Mouse (Mus musculus) G1E (cell line): ENCODE measurements at regions not wholly inside any gene's neighbourhood (a gene's known extent, or its start where the extent isn't known, plus 50 kb on each side); places are given as distances from the start of the nearest gene placed in this dataset.

Experiments used
- ATAC-seq: 2 replicates; pipeline ENCODE4 v1.8.0; 2016; ENCODE audit warnings: mild to moderate bottlenecking; ENCODE audit not compliant: insufficient number of reproducible peaks, poor library complexity, low FRiP score, severe bottlenecking; ENCODE audit errors: extremely low read depth
- DNase-seq: peaks from one replicate; pipeline ENCODE4 v3.0.0; 2012; ENCODE audit warnings: low spot score
- H3K27me3 ChIP-seq: 2 replicates; pipeline ENCODE4 v1.6.1; 2012; ENCODE audit warnings: mild to moderate bottlenecking, low read length, inconsistent platforms; ENCODE audit not compliant: insufficient read depth
- H3K36me3 ChIP-seq: replicated peaks from 2 replicates; pipeline ENCODE3; 2012; ENCODE audit warnings: mild to moderate bottlenecking, inconsistent platforms
- H3K4me1 ChIP-seq: 2 replicates; pipeline ENCODE4 v1.6.1; 2012; ENCODE audit warnings: low read depth, low read length, inconsistent platforms, mixed read lengths; ENCODE audit not compliant: insufficient read depth
- H3K4me3 ChIP-seq: 2 replicates; pipeline ENCODE4 v1.5.1; 2012; ENCODE audit warnings: low read depth, mild to moderate bottlenecking, inconsistent platforms, low read length, moderate library complexity, mixed read lengths
- H3K9me3 ChIP-seq: replicated peaks from 2 replicates; pipeline ENCODE4 v1.6.1; 2012; ENCODE audit warnings: inconsistent platforms
- CTCF ChIP-seq: IDR thresholded peaks from 2 replicates; pipeline ENCODE4 v1.5.1; 2012; ENCODE audit warnings: low read depth, low read length, inconsistent platforms, mixed read lengths
- GATA1 ChIP-seq: IDR thresholded peaks from 2 replicates; pipeline ENCODE4 v1.6.1; 2012; ENCODE audit warnings: borderline replicate concordance, low read length, inconsistent platforms, mixed read lengths
- GATA2 ChIP-seq: IDR thresholded peaks from 2 replicates; pipeline ENCODE4 v1.6.1; 2012; ENCODE audit warnings: low read depth, low read length, inconsistent platforms, borderline replicate concordance
- POLR2AphosphoS5 ChIP-seq: IDR thresholded peaks from 2 replicates; pipeline ENCODE4 v1.6.1; 2012; ENCODE audit warnings: low read depth, low read length, inconsistent platforms; ENCODE audit not compliant: insufficient replicate concordance
- TAL1 ChIP-seq: conservative IDR thresholded peaks from 2 replicates; pipeline ENCODE4 v1.6.1; 2012; ENCODE audit warnings: low read depth, low read length, inconsistent platforms, mixed read lengths

- peaks cover 55% of the 10 kb centered on the region for H3K9me3 ChIP-seq
- DNase-seq, result no peak
- no peak overlapping the region for H3K4me3 ChIP-seq
- no peak for TF ChIP-seq GATA2
- TF ChIP-seq GATA1, result no peak
- TF ChIP-seq CTCF, result no peak
- TF ChIP-seq TAL1, result no peak
- no peaks in the 10 kb centered on the region for H3K36me3 ChIP-seq
- H3K4me1 ChIP-seq, result no peaks in the 10 kb centered on the region
- no peaks in the 10 kb centered on the region for H3K27me3 ChIP-seq
- no peak for ATAC-seq
These were observed 78.5 kb upstream of the Pmfbp1 start for GRCm38 (mm10) chr8:109415315-109415714.

- Histone ChIP-seq H3K9me3 (peaks cover 55% of the 10 kb centered on the region), H3K36me3 (no peaks in the 10 kb centered on the region), H3K4me3 (no peak overlapping the region), H3K4me1 (no peaks in the 10 kb centered on the region), H3K27me3 (no peaks in the 10 kb centered on the region)
- DNase-seq (no peak), ATAC-seq (no peak)
- TF ChIP-seq GATA2, result no peak
- TF ChIP-seq GATA1, result no peak
- TF ChIP-seq POLR2AphosphoS5, result no peak
- TF ChIP-seq CTCF, result no peak
- no peak for TF ChIP-seq TAL1
These were observed 77.9 kb upstream of the Pmfbp1 start for GRCm38 (mm10) chr8:109415906-109416305.

DNA sequence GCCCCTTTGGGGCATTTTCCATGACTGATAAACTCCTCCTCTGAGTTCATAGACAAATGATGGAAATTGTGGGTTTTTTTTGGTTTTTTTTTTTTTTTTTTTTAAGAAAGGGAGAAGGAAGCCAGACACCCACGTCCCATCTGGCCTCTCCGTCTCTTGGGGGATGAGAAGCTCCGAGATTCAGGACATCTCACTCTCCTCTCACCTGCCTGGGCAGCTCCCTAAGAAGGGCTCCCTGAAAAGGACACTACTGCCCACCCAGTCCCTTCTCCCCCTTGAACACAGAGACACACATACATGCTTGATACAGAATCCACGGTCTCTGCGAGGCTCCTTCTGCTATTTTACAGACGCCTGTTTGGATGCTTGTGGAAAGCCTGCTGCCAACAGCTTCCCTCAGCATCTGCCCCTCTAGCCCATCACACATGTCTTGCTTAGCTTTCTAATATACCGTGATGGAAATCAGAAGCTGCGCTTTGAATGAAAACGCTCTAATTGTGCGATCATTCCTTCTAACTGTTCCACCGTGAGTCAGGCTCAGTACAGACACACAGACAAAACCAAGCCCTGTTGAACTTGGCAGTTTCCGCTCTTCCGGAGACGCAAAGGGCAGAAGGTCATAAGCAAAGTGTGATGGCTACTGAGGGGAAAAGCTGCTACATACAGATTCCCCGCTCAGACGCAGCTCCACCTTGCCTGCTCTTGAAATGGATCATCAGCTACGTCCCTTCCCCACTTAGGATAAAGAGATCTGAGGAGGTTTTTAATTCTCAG lies 77.3 kb upstream of the Pmfbp1 start:
- DNase-seq (no peak), ATAC-seq (no peak)
- no peak overlapping the region for H3K4me3 ChIP-seq

GRCm38 (mm10) chr8:109417222-109417621 lies 76.6 kb upstream of the Pmfbp1 start:
- no peak for DNase-seq
- Histone ChIP-seq H3K4me1 (no peaks in the 10 kb centered on the region), H3K36me3 (no peaks in the 10 kb centered on the region), H3K4me3 (no peak overlapping the region), H3K9me3 (peaks cover 48% of the 10 kb centered on the region), H3K27me3 (no peaks in the 10 kb centered on the region)
- no peak for TF ChIP-seq POLR2AphosphoS5
- TF ChIP-seq CTCF, result no peak
- TF ChIP-seq GATA2, result no peak
- TF ChIP-seq GATA1, result no peak
- no peak for TF ChIP-seq TAL1
- no peak for ATAC-seq

More for the DNA sequence above, 77.3 kb upstream of the Pmfbp1 start:
- H3K36me3 ChIP-seq, result no peaks in the 10 kb centered on the region
- H3K9me3 ChIP-seq, result peaks cover 54% of the 10 kb centered on the region
- TF ChIP-seq CTCF, result no peak
- no peak for TF ChIP-seq POLR2AphosphoS5
- TF ChIP-seq GATA1, result no peak
- no peak for TF ChIP-seq GATA2
- no peak for TF ChIP-seq TAL1
- no peaks in the 10 kb centered on the region for H3K4me1 ChIP-seq
- H3K27me3 ChIP-seq, result no peaks in the 10 kb centered on the region

- no peaks in the 10 kb centered on the region for H3K36me3 ChIP-seq
- H3K27me3 ChIP-seq, result no peaks in the 10 kb centered on the region
- DNase-seq, result no peak
- no peaks in the 10 kb centered on the region for H3K4me1 ChIP-seq
- H3K9me3 ChIP-seq, result peaks cover 42% of the 10 kb centered on the region
- no peak for TF ChIP-seq GATA1
- no peak for TF ChIP-seq TAL1
- TF ChIP-seq CTCF, result no peak
- no peak for TF ChIP-seq GATA2
- TF ChIP-seq POLR2AphosphoS5, result no peak
- no peak for ATAC-seq
- H3K4me3 ChIP-seq, result no peak overlapping the region
These were observed 75.9 kb upstream of the Pmfbp1 start for GRCm38 (mm10) chr8:109417971-109418370.

- Histone ChIP-seq H3K27me3 (no peaks in the 10 kb centered on the region), H3K36me3 (no peaks in the 10 kb centered on the region), H3K4me1 (no peaks in the 10 kb centered on the region), H3K4me3 (no peak overlapping the region), H3K9me3 (peaks cover 36% of the 10 kb centered on the region)
- ATAC-seq, result no peak
- TF ChIP-seq POLR2AphosphoS5 (no peak), CTCF (no peak), GATA2 (no peak), GATA1 (no peak), TAL1 (no peak)
- DNase-seq, result no peak
These were observed 74.7 kb upstream of the Pmfbp1 start for GRCm38 (mm10) chr8:109419029-109419596.
